Mouse (Mus musculus): ENCODE measurements around the gene Ttc28. TPM values are rescaled to one million over a fixed set of nuclear protein-coding genes. Genes with fewer than 3 reads are reported as not detected.

The Ttc28 gene
- polyA plus RNA-seq, 1 experiment from 2014 or later: 22.8 TPM

DNA sequence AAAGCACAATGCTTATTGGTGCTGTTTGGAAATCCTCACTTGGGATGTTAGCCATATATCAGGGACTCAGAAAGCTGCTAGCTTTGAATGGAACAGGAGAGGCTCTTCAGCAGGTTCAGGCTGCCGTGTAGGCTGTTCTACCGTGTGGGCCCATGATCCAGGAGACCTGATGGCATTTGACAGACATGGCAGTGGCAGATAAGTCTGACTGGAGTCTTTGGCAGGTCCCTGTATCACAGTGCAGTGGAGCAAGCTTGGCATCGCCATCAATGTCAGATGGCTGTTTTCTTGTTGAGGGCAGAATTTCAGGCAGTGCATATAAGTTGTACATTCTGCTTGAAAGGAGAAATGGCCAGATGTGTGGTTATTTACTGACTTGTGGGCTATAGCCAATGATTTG is 11.0 kb downstream of the Ttc28 start:
- Histone ChIP-seq H3K9ac (no peak overlapping the region), H3K4me3 (no peak overlapping the region), H3K9me3 (replicated peaks) (no peaks in the 10 kb centered on the region), H3K27ac (no peak overlapping the region), H3K4me2 (no peak overlapping the region), H3K4me1 (no peaks in the 10 kb centered on the region), H3K27me3 (no peaks in the 10 kb centered on the region), H3K36me3 (ENCODE audit: poor library complexity, severe bottlenecking) (peaks cover 49% of the 10 kb centered on the region)
- 97% methylated on average over 3 of the region's 3 CpGs for WGBS
- ATAC-seq: no peak

GRCm38 (mm10) chr5:110897114-110897788 is 17.6 kb downstream of the Ttc28 start:
- Histone ChIP-seq H3K27ac (peak overlapping the region; percentile 40), H3K9ac (0 out of 2 replicates have a peak overlapping the region, but pooled peaks have one; percentile 8), H3K36me3 (ENCODE audit: poor library complexity, severe bottlenecking) (peaks cover 39% of the 10 kb centered on the region), H3K4me3 (no peak overlapping the region), H3K9me3 (replicated peaks) (no peaks in the 10 kb centered on the region), H3K27me3 (no peaks in the 10 kb centered on the region), H3K4me2 (no peak overlapping the region), H3K4me1 (peaks cover 15% of the 10 kb centered on the region)
- no peak for ATAC-seq
- WGBS: 14% methylated on average over 7 of the region's 7 CpGs

DNA sequence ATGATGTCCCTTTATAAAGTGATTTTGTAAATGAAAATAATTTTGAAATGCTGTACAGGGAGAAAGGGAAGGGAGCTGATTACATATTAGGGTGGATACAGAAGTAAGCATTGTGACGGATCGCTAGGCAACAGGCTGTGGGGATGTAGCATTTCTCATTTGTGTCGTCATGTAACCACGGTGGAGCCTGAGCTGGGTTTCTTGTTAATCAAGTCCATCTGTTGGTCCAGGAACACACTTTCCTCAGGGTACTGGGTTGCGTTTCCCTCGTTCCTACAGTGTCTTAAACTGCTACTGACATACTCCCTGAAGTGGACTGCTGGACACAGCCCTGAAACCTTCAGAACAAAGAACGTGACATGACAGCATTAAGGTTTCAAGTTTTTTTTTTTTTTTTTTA is 18.6 kb downstream of the Ttc28 start:
- Histone ChIP-seq H3K9me3 (replicated peaks) (no peaks in the 10 kb centered on the region), H3K4me2 (no peak overlapping the region), H3K4me1 (peaks cover 15% of the 10 kb centered on the region), H3K36me3 (ENCODE audit: poor library complexity, severe bottlenecking) (peaks cover 30% of the 10 kb centered on the region), H3K4me3 (no peak overlapping the region), H3K9ac (no peak overlapping the region), H3K27ac (no peak overlapping the region), H3K27me3 (no peaks in the 10 kb centered on the region)
- WGBS: 50% methylated on average over 7 of the region's 7 CpGs
- ATAC-seq: no peak

DNA sequence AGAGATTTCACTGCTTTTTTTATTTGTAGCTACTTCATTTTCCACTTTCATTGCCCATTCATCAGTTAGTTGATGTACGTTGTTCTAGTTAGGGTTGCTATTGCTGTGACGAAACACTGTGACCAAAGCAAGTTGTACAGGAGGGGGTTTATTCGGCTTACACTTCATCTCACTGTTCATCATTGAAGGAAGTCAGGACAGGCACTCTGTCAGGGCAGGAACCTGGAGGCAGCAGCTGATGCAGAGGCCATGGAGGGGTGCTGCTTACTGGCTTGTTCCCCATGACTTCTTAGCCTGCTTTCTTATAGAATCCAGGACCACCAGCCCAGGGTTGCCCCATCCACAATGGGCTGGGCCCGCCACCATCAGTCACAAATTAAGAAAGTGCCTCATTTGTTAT is 19.2 kb downstream of the Ttc28 start:
- Histone ChIP-seq H3K9ac (no peak overlapping the region), H3K4me2 (no peak overlapping the region), H3K27ac (no peak overlapping the region), H3K27me3 (no peaks in the 10 kb centered on the region), H3K9me3 (replicated peaks) (no peaks in the 10 kb centered on the region), H3K4me3 (no peak overlapping the region), H3K4me1 (peaks cover 15% of the 10 kb centered on the region), H3K36me3 (ENCODE audit: poor library complexity, severe bottlenecking) (peaks cover 23% of the 10 kb centered on the region)
- no peak for ATAC-seq
- WGBS: 93% methylated on average over 4 of the region's 4 CpGs

- Histone ChIP-seq H3K36me3 (ENCODE audit: poor library complexity, severe bottlenecking) (peaks cover 12% of the 10 kb centered on the region), H3K27ac (no peak overlapping the region), H3K27me3 (no peaks in the 10 kb centered on the region), H3K4me2 (no peak overlapping the region), H3K9me3 (replicated peaks) (no peaks in the 10 kb centered on the region), H3K4me1 (peaks cover 15% of the 10 kb centered on the region), H3K9ac (no peak overlapping the region), H3K4me3 (no peak overlapping the region)
- no peak for ATAC-seq
Observed at GRCm38 (mm10) chr5:110900331-110900730, 20.7 kb downstream of the Ttc28 start.

DNA sequence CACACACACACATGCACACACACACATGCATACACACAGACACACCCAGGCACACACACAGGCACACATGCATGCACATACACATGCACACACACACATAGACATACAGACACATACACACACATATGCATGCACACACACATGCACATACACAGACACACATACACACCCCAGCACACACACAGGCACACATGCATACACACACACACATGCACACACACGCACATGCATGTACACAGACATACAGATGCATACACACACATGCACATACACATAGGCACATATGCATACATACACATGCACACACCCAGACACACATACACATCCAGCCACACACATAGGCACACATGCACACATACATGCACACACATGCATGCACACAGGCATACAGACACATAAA is 27.1 kb downstream of the Ttc28 start:
- ATAC-seq: no peak
- Histone ChIP-seq H3K36me3 (ENCODE audit: poor library complexity, severe bottlenecking) (peaks cover 17% of the 10 kb centered on the region), H3K27me3 (no peaks in the 10 kb centered on the region), H3K4me1 (no peaks in the 10 kb centered on the region), H3K27ac (no peak overlapping the region), H3K4me2 (no peak overlapping the region), H3K9me3 (replicated peaks) (no peaks in the 10 kb centered on the region; the same call in 1 of the 2 replicates), H3K9ac (no peak overlapping the region), H3K4me3 (no peak overlapping the region)
- WGBS: 95% methylated on average over 1 of the region's 1 CpGs

- no peak overlapping the region for H3K4me2 ChIP-seq
- ATAC-seq: no peak
- no peaks in the 10 kb centered on the region for H3K27me3 ChIP-seq
- H3K9ac ChIP-seq: no peak overlapping the region
- no peak overlapping the region for H3K27ac ChIP-seq
- H3K4me3 ChIP-seq: no peak overlapping the region
- H3K9me3 ChIP-seq (replicated peaks): no peaks in the 10 kb centered on the region; the same call in 1 of the 2 replicates
- no peaks in the 10 kb centered on the region for H3K4me1 ChIP-seq
- peaks cover 17% of the 10 kb centered on the region for H3K36me3 ChIP-seq (ENCODE audit: poor library complexity, severe bottlenecking)
Observed at GRCm38 (mm10) chr5:110908879-110909278, 29.3 kb downstream of the Ttc28 start.

DNA sequence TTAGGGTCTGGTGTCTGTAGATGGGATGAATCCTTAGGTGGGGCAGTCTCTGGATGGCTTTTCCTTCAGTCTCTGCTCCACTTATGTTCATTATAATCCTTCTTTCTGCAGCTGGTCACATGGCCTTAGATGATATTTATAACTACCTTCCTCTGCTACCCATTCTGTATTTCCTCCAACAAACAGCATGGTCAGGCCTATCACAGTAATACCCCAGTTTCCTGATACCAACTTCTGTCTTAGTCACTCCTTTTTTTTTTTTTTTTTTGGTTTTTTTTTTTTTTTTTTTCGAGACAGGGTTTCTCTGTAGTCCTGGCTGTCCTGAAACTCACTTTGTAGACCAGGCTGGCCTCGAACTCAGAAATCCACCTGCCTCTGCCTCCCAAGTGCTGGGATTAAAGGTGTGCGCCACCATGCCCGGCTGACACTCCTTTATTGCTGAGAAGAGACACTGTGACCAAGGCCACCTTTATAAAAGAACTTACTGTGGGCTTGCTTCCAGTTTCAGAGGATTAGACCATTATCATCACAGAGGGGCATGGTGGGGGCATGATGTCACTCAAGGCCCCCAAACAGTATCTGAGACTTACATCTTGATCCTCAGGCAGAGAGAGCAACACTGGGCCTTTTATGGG is 30.5 kb downstream of the Ttc28 start:
- no peak overlapping the region for H3K4me2 ChIP-seq
- no peaks in the 10 kb centered on the region for H3K27me3 ChIP-seq
- H3K9me3 ChIP-seq (replicated peaks): no peaks in the 10 kb centered on the region; the same call in 1 of the 2 replicates
- no peaks in the 10 kb centered on the region for H3K4me1 ChIP-seq
- ATAC-seq: no peak
- WGBS: 89% methylated on average over 4 of the region's 4 CpGs
- no peak overlapping the region for H3K27ac ChIP-seq
- H3K9ac ChIP-seq: no peak overlapping the region
- H3K4me3 ChIP-seq: no peak overlapping the region
- H3K36me3 ChIP-seq (ENCODE audit: poor library complexity, severe bottlenecking): peaks cover 15% of the 10 kb centered on the region

- H3K9ac ChIP-seq: no peak overlapping the region
- H3K4me1 ChIP-seq: no peaks in the 10 kb centered on the region
- no peak for ATAC-seq
- H3K27me3 ChIP-seq: no peaks in the 10 kb centered on the region
- no peak overlapping the region for H3K27ac ChIP-seq
- no peaks in the 10 kb centered on the region for H3K9me3 ChIP-seq (replicated peaks)
- no peak overlapping the region for H3K4me3 ChIP-seq
- no peak overlapping the region for H3K4me2 ChIP-seq
- 88% methylated on average over 11 of the region's 11 CpGs for WGBS
- H3K36me3 ChIP-seq (ENCODE audit: poor library complexity, severe bottlenecking): no peaks in the 10 kb centered on the region
Observed at GRCm38 (mm10) chr5:110914859-110915258, 35.3 kb downstream of the Ttc28 start.

GRCm38 (mm10) chr5:110916241-110916640 is 36.6 kb downstream of the Ttc28 start:
- Histone ChIP-seq H3K4me1 (no peaks in the 10 kb centered on the region), H3K9ac (no peak overlapping the region), H3K9me3 (replicated peaks) (no peaks in the 10 kb centered on the region), H3K27me3 (no peaks in the 10 kb centered on the region), H3K4me3 (no peak overlapping the region), H3K4me2 (no peak overlapping the region), H3K27ac (no peak overlapping the region), H3K36me3 (ENCODE audit: poor library complexity, severe bottlenecking) (no peaks in the 10 kb centered on the region)
- WGBS: 81% methylated on average over 3 of the region's 3 CpGs
- no peak for ATAC-seq

DNA sequence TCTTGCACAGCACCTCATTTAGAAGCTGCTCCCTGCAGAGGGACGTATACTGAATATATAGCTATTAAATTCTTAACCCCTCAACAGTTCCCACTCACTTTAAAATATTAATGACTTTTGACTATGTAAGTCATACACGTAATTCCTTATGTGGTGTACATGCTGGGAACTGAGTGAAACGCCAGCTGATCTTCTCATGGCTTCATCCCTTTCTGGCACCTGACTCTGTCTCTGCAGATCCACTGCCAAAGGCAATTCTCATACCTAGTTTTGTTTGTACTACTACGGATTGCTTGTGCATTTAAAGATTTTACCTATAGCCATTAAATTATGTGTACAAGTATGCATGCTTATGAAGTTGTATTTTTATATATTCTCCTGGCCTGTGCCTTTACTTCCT is 39.9 kb downstream of the Ttc28 start:
- WGBS: 86% methylated on average over 4 of the region's 4 CpGs
- no peaks in the 10 kb centered on the region for H3K27me3 ChIP-seq

GRCm38 (mm10) chr5:110923336-110923735 is 43.7 kb downstream of the Ttc28 start:
- Histone ChIP-seq H3K27ac (peak overlapping the region; percentile 25; the same call in 1 of the 2 replicates), H3K4me3 (no peak overlapping the region), H3K4me1 (no peaks in the 10 kb centered on the region), H3K9ac (no peak overlapping the region), H3K36me3 (ENCODE audit: poor library complexity, severe bottlenecking) (no peaks in the 10 kb centered on the region), H3K4me2 (no peak overlapping the region), H3K9me3 (replicated peaks) (no peaks in the 10 kb centered on the region), H3K27me3 (no peaks in the 10 kb centered on the region)
- ATAC-seq: no peak
- WGBS: 24% methylated on average over 1 of the region's 1 CpGs

More for the DNA sequence above, 39.9 kb downstream of the Ttc28 start:
- no peaks in the 10 kb centered on the region for H3K4me1 ChIP-seq
- no peaks in the 10 kb centered on the region for H3K36me3 ChIP-seq (ENCODE audit: poor library complexity, severe bottlenecking)
- H3K27ac ChIP-seq: no peak overlapping the region
- ATAC-seq: no peak
- H3K4me3 ChIP-seq: no peak overlapping the region
- no peak overlapping the region for H3K4me2 ChIP-seq
- no peak overlapping the region for H3K9ac ChIP-seq
- no peaks in the 10 kb centered on the region for H3K9me3 ChIP-seq (replicated peaks)

DNA sequence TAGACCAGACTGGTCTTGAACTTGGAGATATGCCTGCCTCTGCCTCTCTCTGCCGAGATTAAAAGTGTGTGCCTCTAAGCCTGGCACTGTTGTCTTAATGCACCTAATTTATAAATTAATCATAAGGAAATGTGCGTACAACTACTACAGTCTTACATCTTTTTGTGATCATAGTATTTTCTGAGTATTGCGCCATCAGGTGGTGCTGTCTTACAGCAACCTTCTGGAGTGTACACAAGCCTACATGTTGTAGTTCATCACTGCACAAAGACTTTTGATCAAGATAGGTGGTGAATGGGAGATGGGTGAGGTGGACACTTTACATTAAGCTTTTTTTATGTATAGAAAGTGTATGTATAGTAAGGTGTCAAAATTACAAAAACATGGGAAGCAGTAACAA is 45.0 kb downstream of the Ttc28 start:
- Histone ChIP-seq H3K9me3 (replicated peaks) (no peaks in the 10 kb centered on the region), H3K4me3 (no peak overlapping the region), H3K4me2 (no peak overlapping the region), H3K9ac (no peak overlapping the region), H3K4me1 (no peaks in the 10 kb centered on the region), H3K27me3 (no peaks in the 10 kb centered on the region), H3K36me3 (ENCODE audit: poor library complexity, severe bottlenecking) (no peaks in the 10 kb centered on the region), H3K27ac (no peak overlapping the region)
- no peak for ATAC-seq
- 92% methylated on average over 3 of the region's 3 CpGs for WGBS

Data from forebrain, embryonic 13.5 days (tissue).